Mouse (Mus musculus) hematopoietic multipotent progenitor cell, adult 10-12 weeks (in vitro differentiated cells): ENCODE results near the gene Traf3ip3. TPM values are rescaled to one million over a fixed set of nuclear protein-coding genes. Genes with fewer than 3 reads are reported as not detected.

ENCODE experiments used
- polyA plus RNA-seq: library from polyadenylated mRNA; stranded (reverse); fragments of >175 nt; gene quantifications from 2 replicates; pipeline ENCODE4 v1.2.3, GENCODE M21; 2012; ENCODE audit warnings: low replicate concordance

Traf3ip3 gene
- polyA plus RNA-seq: 215 TPM in 2 replicates

DNA sequence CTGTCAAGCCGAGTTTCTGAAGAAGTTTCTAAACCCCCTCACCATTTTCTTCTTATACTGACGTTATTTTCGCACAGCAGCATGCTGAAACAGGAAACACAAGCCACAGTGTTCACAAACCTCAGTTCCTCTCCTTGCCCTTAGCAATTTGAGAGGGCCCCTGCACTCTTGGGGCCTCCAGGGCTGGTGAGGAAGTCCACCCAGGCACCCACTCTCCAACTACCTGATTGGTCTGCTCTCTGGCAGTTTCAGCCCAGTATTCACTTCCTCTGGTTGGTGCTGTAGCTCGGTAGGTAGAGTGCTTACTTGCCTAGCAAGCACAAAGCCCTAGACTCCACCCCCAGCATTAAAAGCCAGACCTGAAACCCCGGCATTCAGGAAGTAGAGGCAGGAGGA is at the start of gene Traf3ip3:
TSS of gene Traf3ip3 (minus strand) at position 321 of the 396 bp plus-strand sequence.

DNA sequence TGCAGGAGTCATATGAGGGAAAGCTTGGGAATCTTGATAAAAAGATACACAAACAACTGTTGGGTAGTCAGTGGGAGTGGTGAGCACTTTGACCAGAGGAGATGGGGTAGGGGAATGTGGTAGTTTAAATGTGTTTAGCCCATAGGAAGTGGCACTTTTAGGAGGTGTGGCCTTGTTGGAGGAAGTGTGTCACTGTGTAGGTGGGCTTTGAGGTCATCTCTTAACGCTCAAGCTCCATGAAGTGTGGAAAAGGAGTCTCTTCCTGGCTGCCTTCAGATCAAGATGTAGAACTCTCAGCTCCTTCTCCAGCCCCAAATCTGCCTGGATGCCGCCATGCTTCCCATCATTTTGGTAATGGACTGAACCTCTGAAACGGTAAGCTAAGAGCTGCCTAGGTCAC is 6.0 kb upstream of the Traf3ip3 start, which contains the start of gene Lamb3:
TSS of gene Lamb3 (plus strand) at position 197 of the 400 bp plus-strand sequence.

GRCm38 (mm10) chr1:193167746-193168145 is 33.8 kb downstream of the Traf3ip3 start, which contains the start of gene A130010J15Rik:
A130010J15Rik (plus strand) TSS chr1:193168046.

GRCm38 (mm10) chr1:193152872-193153271 is 48.6 kb downstream of the Traf3ip3 start, which contains the start of gene Irf6:
Irf6 (plus strand) TSS chr1:193153111.

DNA sequence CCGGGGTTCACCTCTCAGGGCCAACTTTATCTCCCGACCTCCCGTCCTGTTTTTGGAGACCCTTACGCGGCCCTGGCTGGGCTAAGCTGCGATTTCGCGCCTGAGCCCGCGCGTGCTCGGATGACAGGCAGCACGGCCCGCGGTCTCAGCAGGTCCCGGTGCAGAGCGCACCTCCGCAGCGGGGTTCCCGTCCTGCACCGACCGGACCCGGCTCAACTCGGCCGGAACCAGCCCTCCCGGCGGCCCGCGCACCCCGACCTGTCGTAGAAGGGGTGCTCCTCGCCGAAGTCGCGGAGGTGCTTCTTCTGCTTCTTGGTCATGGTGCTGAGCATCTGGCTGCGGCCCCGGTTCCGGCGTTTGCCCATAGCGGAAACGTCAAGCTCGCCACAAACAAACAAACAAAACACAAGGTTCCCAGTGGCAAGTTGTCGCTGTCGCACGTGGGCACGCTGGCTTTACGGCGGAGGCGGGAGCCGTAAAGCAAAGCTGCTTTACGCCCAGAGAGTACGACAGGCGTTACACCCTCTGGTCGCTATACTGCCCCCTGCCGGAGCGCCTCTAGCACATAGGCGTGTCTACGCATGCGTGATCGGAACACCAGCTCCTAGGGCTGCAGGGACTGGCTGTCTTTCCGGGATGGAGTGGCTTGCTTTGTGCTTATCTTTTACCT is 71.6 kb downstream of the Traf3ip3 start, which contains the start of gene Diexf:
TSS of gene Diexf (minus strand) at position 487 of the 670 bp plus-strand sequence.

Other genes starting within 250 kb of the Traf3ip3 start
- not detected in 2 replicates for gene Syt14, start 165.9 kb downstream of the Traf3ip3 start, polyA plus RNA-seq
- 1.9 and 2.6 TPM in 2 replicates for gene Diexf, start 71.4 kb downstream of the Traf3ip3 start, polyA plus RNA-seq
- 0.74 and 0.90 TPM in 2 replicates for gene Irf6, start 48.6 kb downstream of the Traf3ip3 start, polyA plus RNA-seq
- 0.83 and 1.4 TPM in 2 replicates for gene A130010J15Rik, start 33.7 kb downstream of the Traf3ip3 start, polyA plus RNA-seq
- gene Lamb3, start 6.0 kb upstream of the Traf3ip3 start, polyA plus RNA-seq: 0.04 and 0.73 TPM in 2 replicates
- 3.3 and 3.4 TPM in 2 replicates for gene Hsd11b1, start 62.4 kb upstream of the Traf3ip3 start, polyA plus RNA-seq
- gene G0s2, start 71.5 kb upstream of the Traf3ip3 start, polyA plus RNA-seq: 15.1 and 28.7 TPM in 2 replicates
- not detected in 2 replicates for gene Camk1g, start 168.6 kb upstream of the Traf3ip3 start, polyA plus RNA-seq